25 mouse cellular contexts compared by ENCODE assay signal in the genomic region with DNA sequence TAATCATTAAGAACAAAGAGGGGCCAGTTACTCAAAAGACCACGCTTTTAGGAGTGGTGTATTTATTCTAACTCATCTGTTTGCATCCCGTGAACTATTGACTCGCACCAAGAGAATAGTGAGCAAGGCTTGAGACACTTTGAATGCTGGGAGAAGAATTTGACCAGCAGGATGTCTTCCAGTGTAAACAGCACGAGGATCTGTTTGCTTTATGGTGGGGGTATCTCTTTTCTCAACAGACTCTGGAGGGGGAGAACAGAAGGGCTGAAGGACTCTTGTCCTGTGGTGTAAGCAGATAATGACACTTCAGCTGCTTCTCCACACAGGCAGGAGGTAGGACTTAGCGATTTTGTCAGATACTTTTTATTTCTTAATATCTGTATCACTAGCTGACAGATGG.
DNase-seq lines count a peak whose midpoint lies in the region; ATAC-seq and TF ChIP-seq lines count a peak whose summit lies in the region.
"Had no signal": no experiment of that assay in that cellular context is flagged by ENCODE, and none has a peak within 500 bp of the region (broad histone marks: within the 10 kb centered on the region; RNA-seq: fewer than 3 reads in every experiment).

No protein-coding gene starts in this region.

- H3K4me2 ChIP-seq in forebrain, embryonic 16.5 days (ENCODE audit: low read length) = no peak overlapping the region
- H3K4me2 ChIP-seq in forebrain, embryonic 11.5 days (ENCODE audit: low read depth, low read length, severe bottlenecking) = no peak overlapping the region
- H3K4me2 ChIP-seq in midbrain, embryonic 11.5 days = no peak overlapping the region
- no peak overlapping the region for H3K4me2 ChIP-seq in stomach, embryonic 16.5 days (ENCODE audit: low read depth, low read length)
- H3K4me2 ChIP-seq in stomach, postnatal 0 days (replicated peaks; ENCODE audit: low read depth) = no peak overlapping the region
- H3K4me2 ChIP-seq: embryonic facial prominence, embryonic 13.5 days; heart, embryonic 12.5 days; heart, embryonic 15.5 days; hindbrain, embryonic 14.5 days had no signal

- H3K4me1 ChIP-seq in forebrain, embryonic 16.5 days (replicated peaks; ENCODE audit: control insufficient read depth, insufficient read depth, low read length) = peaks cover 14% of the 10 kb centered on the region
- no peaks in the 10 kb centered on the region; the same call in 1 of the 2 replicates for H3K4me1 ChIP-seq in forebrain, embryonic 11.5 days (replicated peaks; ENCODE audit: control insufficient read depth, insufficient read depth, low read length)
- peaks cover 3% of the 10 kb centered on the region for H3K4me1 ChIP-seq in midbrain, embryonic 11.5 days (ENCODE audit: control insufficient read depth, insufficient read depth, low read length)
- peaks cover 57% of the 10 kb centered on the region for H3K4me1 ChIP-seq in midbrain, embryonic 10.5 days
- H3K4me1 ChIP-seq in stomach, embryonic 16.5 days (ENCODE audit: control insufficient read depth, insufficient read depth, low read length) = peaks cover 19% of the 10 kb centered on the region
- H3K4me1 ChIP-seq in stomach, postnatal 0 days (replicated peaks; ENCODE audit: control insufficient read depth, insufficient read depth) = 0 out of 2 replicates have a peak, but pooled peaks cover 6% of the 10 kb centered on the region

- TF ChIP-seq EP300 in stomach, postnatal 0 days (optimal IDR thresholded peaks at IDR 0.05) = no peak

- H3K36me3 ChIP-seq in forebrain, embryonic 16.5 days (ENCODE audit: control insufficient read depth, insufficient read depth) = no peaks in the 10 kb centered on the region
- H3K36me3 ChIP-seq in forebrain, embryonic 11.5 days (ENCODE audit: control insufficient read depth, insufficient read depth, low read length) = no peaks in the 10 kb centered on the region
- no peaks in the 10 kb centered on the region for H3K36me3 ChIP-seq in midbrain, embryonic 11.5 days (ENCODE audit: control insufficient read depth, insufficient read depth, low read length)
- no peaks in the 10 kb centered on the region for H3K36me3 ChIP-seq in midbrain, embryonic 10.5 days
- no peaks in the 10 kb centered on the region for H3K36me3 ChIP-seq in stomach, embryonic 16.5 days (ENCODE audit: control insufficient read depth, insufficient read depth, low read length)
- no peaks in the 10 kb centered on the region for H3K36me3 ChIP-seq in stomach, postnatal 0 days (ENCODE audit: control insufficient read depth, insufficient read depth, low read length)
- H3K36me3 ChIP-seq: embryonic facial prominence, embryonic 10.5 days; embryonic facial prominence, embryonic 13.5 days; heart, embryonic 12.5 days; heart, embryonic 15.5 days had no signal

- H3K9ac ChIP-seq in forebrain, embryonic 16.5 days (replicated peaks; ENCODE audit: low read depth, low read length) = no peak overlapping the region
- H3K9ac ChIP-seq in forebrain, embryonic 11.5 days (ENCODE audit: low read length) = no peak overlapping the region
- H3K9ac ChIP-seq in midbrain, embryonic 11.5 days (ENCODE audit: low read length) = no peak overlapping the region
- no peak overlapping the region for H3K9ac ChIP-seq in stomach, embryonic 16.5 days (ENCODE audit: low read length)
- H3K9ac ChIP-seq in stomach, postnatal 0 days (ENCODE audit: low read length) = no peak overlapping the region
- H3K9ac ChIP-seq: embryonic facial prominence, embryonic 13.5 days; heart, embryonic 12.5 days; heart, embryonic 15.5 days; hindbrain, embryonic 14.5 days had no signal

- 5% methylated on average over 5 of the region's 5 CpGs for WGBS in forebrain, embryonic 16.5 days
- WGBS in forebrain, embryonic 11.5 days = 17% methylated on average over 5 of the region's 5 CpGs
- 18% methylated on average over 5 of the region's 5 CpGs for WGBS in midbrain, embryonic 11.5 days
- 20% methylated on average over 5 of the region's 5 CpGs for WGBS in midbrain, embryonic 10.5 days
- 18% methylated on average over 5 of the region's 5 CpGs for WGBS in stomach, embryonic 16.5 days
- 24% methylated on average over 5 of the region's 5 CpGs for WGBS in stomach, postnatal 0 days

- H3K9me3 ChIP-seq in forebrain, embryonic 16.5 days (ENCODE audit: control insufficient read depth, low read length) = no peaks in the 10 kb centered on the region
- H3K9me3 ChIP-seq in forebrain, embryonic 11.5 days (ENCODE audit: control insufficient read depth, low read length) = no peaks in the 10 kb centered on the region
- no peaks in the 10 kb centered on the region for H3K9me3 ChIP-seq in midbrain, embryonic 11.5 days (ENCODE audit: control insufficient read depth, low read length)
- H3K9me3 ChIP-seq in midbrain, embryonic 10.5 days (replicated peaks) = no peaks in the 10 kb centered on the region
- no peaks in the 10 kb centered on the region for H3K9me3 ChIP-seq in stomach, embryonic 16.5 days (replicated peaks; ENCODE audit: control insufficient read depth, low read length)
- no peaks in the 10 kb centered on the region for H3K9me3 ChIP-seq in stomach, postnatal 0 days (ENCODE audit: control insufficient read depth, low read length)
- H3K9me3 ChIP-seq: embryonic facial prominence, embryonic 10.5 days; embryonic facial prominence, embryonic 13.5 days; heart, embryonic 12.5 days; heart, embryonic 15.5 days had no signal

- peak; percentile 31 for DNase-seq in embryo, embryonic 10 days (ENCODE audit: low spot score)
- DNase-seq in embryo, embryonic 9.5 days (ENCODE audit: extremely low spot score) = no peak
- no peak for DNase-seq in forebrain, embryonic 11.5 days (ENCODE audit: low spot score)
- DNase-seq in midbrain, embryonic 11.5 days (ENCODE audit: low spot score, missing footprints) = no peak
- no peak for DNase-seq in midbrain, embryonic 10.5 days (ENCODE audit: low spot score)
- DNase-seq in stomach, postnatal 0 days (ENCODE audit: low spot score) = no peak
- DNase-seq: adrenal gland, adult 8-10 months; adrenal gland, postnatal 25 days; cerebellum, adult 18-20 months; cerebellum, adult 9-10 months; cerebellum, postnatal 14 days; gastrocnemius, postnatal 25 days; heart, adult 18-20 months; heart, postnatal 10 days; heart, postnatal 36 days had no signal

- peak overlapping the region; percentile 20; the same call in 1 of the 2 replicates for H3K27ac ChIP-seq in forebrain, embryonic 16.5 days (ENCODE audit: low read length)
- H3K27ac ChIP-seq in forebrain, embryonic 11.5 days (ENCODE audit: low read depth, low read length) = no peak overlapping the region
- no peak overlapping the region for H3K27ac ChIP-seq in midbrain, embryonic 11.5 days (ENCODE audit: low read depth, low read length)
- no peak overlapping the region for H3K27ac ChIP-seq in midbrain, embryonic 10.5 days (replicated peaks)
- peak overlapping the region; percentile 20; the same call in 1 of the 2 replicates for H3K27ac ChIP-seq in stomach, embryonic 16.5 days (ENCODE audit: low read length)
- no peak overlapping the region for H3K27ac ChIP-seq in stomach, postnatal 0 days (replicated peaks)
- H3K27ac ChIP-seq: embryonic facial prominence, embryonic 10.5 days; embryonic facial prominence, embryonic 13.5 days; heart, embryonic 15.5 days; hindbrain, embryonic 14.5 days had no signal

- no peak overlapping the region for H3K4me3 ChIP-seq in forebrain, embryonic 16.5 days (replicated peaks; ENCODE audit: low read length)
- no peak overlapping the region for H3K4me3 ChIP-seq in forebrain, embryonic 11.5 days (ENCODE audit: low read depth, low read length)
- no peak overlapping the region for H3K4me3 ChIP-seq in midbrain, embryonic 11.5 days (ENCODE audit: low read depth, low read length)
- H3K4me3 ChIP-seq in midbrain, embryonic 10.5 days = no peak overlapping the region
- H3K4me3 ChIP-seq in stomach, embryonic 16.5 days (replicated peaks; ENCODE audit: low read length) = no peak overlapping the region
- no peak overlapping the region for H3K4me3 ChIP-seq in stomach, postnatal 0 days (ENCODE audit: low read depth, low read length)
- H3K4me3 ChIP-seq: embryonic facial prominence, embryonic 10.5 days; embryonic facial prominence, embryonic 13.5 days; erythroblast, embryonic 14.5 days; heart, embryonic 12.5 days; heart, embryonic 15.5 days had no signal

- no peak for TF ChIP-seq CTCF in stomach, postnatal 0 days (IDR thresholded peaks at IDR 0.05; ENCODE audit: low read depth)

- no peaks in the 10 kb centered on the region for H3K27me3 ChIP-seq in forebrain, embryonic 16.5 days (replicated peaks; ENCODE audit: control insufficient read depth, insufficient read depth, low read length)
- H3K27me3 ChIP-seq in forebrain, embryonic 11.5 days (ENCODE audit: control insufficient read depth, insufficient read depth, low read length) = peaks cover 4% of the 10 kb centered on the region; the same call in 1 of the 2 replicates
- peaks cover 3% of the 10 kb centered on the region; the same call in 1 of the 2 replicates for H3K27me3 ChIP-seq in midbrain, embryonic 11.5 days (ENCODE audit: control insufficient read depth, insufficient read depth, low read length)
- H3K27me3 ChIP-seq in midbrain, embryonic 10.5 days (ENCODE audit: low read depth, poor library complexity, severe bottlenecking) = peaks cover 83% of the 10 kb centered on the region
- no peaks in the 10 kb centered on the region for H3K27me3 ChIP-seq in stomach, embryonic 16.5 days (ENCODE audit: control insufficient read depth, insufficient read depth, low read length)
- H3K27me3 ChIP-seq in stomach, postnatal 0 days (ENCODE audit: control insufficient read depth, insufficient read depth, low read length) = no peaks in the 10 kb centered on the region
- H3K27me3 ChIP-seq: embryonic facial prominence, embryonic 13.5 days; heart, embryonic 12.5 days; heart, embryonic 15.5 days had no signal

- ATAC-seq in forebrain, embryonic 16.5 days = 0 out of 2 replicates have a peak, but pooled peaks have one; percentile 26
- ATAC-seq in forebrain, embryonic 11.5 days (replicated peaks; ENCODE audit: low FRiP score) = no peak
- peak; percentile 38; the same call in 1 of the 2 replicates for ATAC-seq in midbrain, embryonic 11.5 days (ENCODE audit: low FRiP score)
- no peak for ATAC-seq in stomach, embryonic 16.5 days (ENCODE audit: insufficient read depth, low FRiP score)
- ATAC-seq in stomach, postnatal 0 days (ENCODE audit: low FRiP score, low TSS enrichment) = no peak
- ATAC-seq: activated CD4-positive, CD25-positive, alpha-beta regulatory T cell, adult 4 months; intestine, embryonic 16.5 days had no signal

Comparison
In these comparisons a context has a peak if more than half of its experiments do, and no peak if none do; other contexts are left out.
1. ATAC-seq: peak in forebrain, embryonic 16.5 days (single experiment) and midbrain, embryonic 11.5 days (single experiment); none in forebrain, embryonic 11.5 days (single experiment), stomach, embryonic 16.5 days (single experiment) and stomach, postnatal 0 days (single experiment).
2. H3K27ac ChIP-seq: peak in forebrain, embryonic 16.5 days (single experiment) and stomach, embryonic 16.5 days (single experiment); none in forebrain, embryonic 11.5 days (single experiment), midbrain, embryonic 11.5 days (single experiment), midbrain, embryonic 10.5 days (single experiment) and stomach, postnatal 0 days (single experiment).